Mouse (Mus musculus) bone marrow, adult 2 months (tissue): ENCODE results near the gene Ggt7. TPM values are rescaled to one million over a fixed set of nuclear protein-coding genes. Genes with fewer than 3 reads are reported as not detected.
"Not testable (repeated sequence)": the region's sequence is repeated elsewhere in the genome, so short reads cannot be mapped to it uniquely, and the experiment has no call there.

ENCODE experiments used
- H3K27ac ChIP-seq: fragments of 200-500 bp; 2 replicates; pipeline ENCODE4 v1.5.1; 2012; ENCODE audit warnings: low read depth, mild to moderate bottlenecking, control low read depth, inconsistent platforms, low read length; ENCODE audit not compliant: control insufficient read depth, poor library complexity, insufficient read depth
- H3K4me1 ChIP-seq: fragments of 200-500 bp; 2 replicates; pipeline ENCODE4 v1.6.1; 2011; ENCODE audit warnings: low read length; ENCODE audit not compliant: control insufficient read depth, insufficient read depth
- H3K4me3 ChIP-seq: fragments of 200-500 bp; replicated peaks from 2 replicates; pipeline ENCODE3; 2011; ENCODE audit warnings: mild to moderate bottlenecking, low read depth, low read length, control low read depth; ENCODE audit not compliant: control insufficient read depth
- CTCF ChIP-seq: fragments of 200-500 bp; IDR thresholded peaks from 2 replicates; pipeline ENCODE4 v1.5.1; 2011; ENCODE audit warnings: low read length, control low read depth; ENCODE audit not compliant: control insufficient read depth, insufficient read depth
- POLR2A ChIP-seq: fragments of 200-500 bp; IDR thresholded peaks from 2 replicates; pipeline ENCODE4 v1.6.1; 2011; ENCODE audit warnings: low read depth, mild to moderate bottlenecking, control low read depth, low read length, borderline replicate concordance; ENCODE audit not compliant: control insufficient read depth
- WGBS: fragments of 180-500 bp; shearing (Covaris S2); methylation state at CpG from one replicate; pipeline ENCODE4 v1.1.7; 2018; 5-methylcytosine and 5-hydroxymethylcytosine counted together
- polyA plus RNA-seq: library from polyadenylated mRNA; stranded (reverse); fragments of >200 nt; gene quantifications from 2 replicates; pipeline ENCODE4 v1.2.4, GENCODE M21; 2011; ENCODE audit warnings: low replicate concordance; ENCODE audit not compliant: missing spikeins, insufficient read depth, insufficient read length

The Ggt7 gene
- polyA plus RNA-seq, 1 experiment = 2.3 TPM

DNA sequence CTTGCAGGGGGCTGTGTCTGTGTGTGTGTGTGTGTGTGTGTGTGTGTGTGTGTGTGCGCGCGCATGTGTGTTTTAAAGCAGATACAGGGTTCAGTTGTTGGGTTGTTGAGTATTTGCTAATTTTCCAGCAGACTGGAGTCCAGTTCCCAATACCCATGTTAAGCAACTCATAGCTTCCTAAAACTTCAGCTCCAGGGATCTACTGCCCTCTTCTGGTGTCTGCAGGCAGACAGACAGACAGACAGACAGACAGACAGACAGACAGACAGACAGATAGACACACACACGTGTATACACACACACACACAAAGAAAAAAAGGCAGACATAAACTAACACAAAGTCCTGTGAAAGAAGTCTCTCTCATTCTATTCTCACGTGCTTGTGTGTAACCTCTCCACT is 66.8 kb downstream of the Ggt7 start:
- WGBS = 80% methylated on average over 5 of the region's 5 CpGs
- no peak for TF ChIP-seq POLR2A
- Histone ChIP-seq H3K4me3 (no peak overlapping the region), H3K4me1 (no peaks in the 10 kb centered on the region), H3K27ac (no peak overlapping the region)

- WGBS = 100% methylated on average over 1 of the region's 1 CpGs
- H3K27ac ChIP-seq, H3K4me1 ChIP-seq: not testable (repeated sequence)
These were observed 70.1 kb downstream of the Ggt7 start for GRCm38 (mm10) chr2:155447906-155448305.

DNA sequence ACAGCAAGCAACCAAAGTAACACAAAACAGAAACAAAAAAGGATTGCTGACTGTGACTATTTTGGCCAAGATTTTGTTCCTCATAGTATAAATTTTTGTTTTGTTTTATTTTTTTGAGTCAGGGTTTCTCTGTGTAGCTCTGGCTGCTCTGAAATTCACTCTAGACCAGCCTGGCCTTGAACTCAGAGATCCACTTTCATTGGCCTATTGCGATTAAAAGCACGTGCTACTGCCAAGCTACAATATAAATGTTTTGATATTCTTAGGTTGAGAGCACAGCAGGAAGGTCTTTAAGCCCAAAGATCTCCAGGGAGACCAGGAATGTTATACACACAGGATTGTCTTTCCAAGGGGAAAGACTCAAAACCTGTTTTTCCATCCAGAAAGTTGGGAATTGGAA is 74.6 kb downstream of the Ggt7 start:
- Histone ChIP-seq H3K4me1 (no peaks in the 10 kb centered on the region), H3K4me3 (no peak overlapping the region), H3K27ac (no peak overlapping the region)
- 90% methylated on average over 2 of the region's 2 CpGs for WGBS
- TF ChIP-seq POLR2A = no peak
- no peak for TF ChIP-seq CTCF

More at GRCm38 (mm10) chr2:155447906-155448305, 70.1 kb downstream of the Ggt7 start:
- not testable (repeated sequence) for H3K4me3 ChIP-seq

DNA sequence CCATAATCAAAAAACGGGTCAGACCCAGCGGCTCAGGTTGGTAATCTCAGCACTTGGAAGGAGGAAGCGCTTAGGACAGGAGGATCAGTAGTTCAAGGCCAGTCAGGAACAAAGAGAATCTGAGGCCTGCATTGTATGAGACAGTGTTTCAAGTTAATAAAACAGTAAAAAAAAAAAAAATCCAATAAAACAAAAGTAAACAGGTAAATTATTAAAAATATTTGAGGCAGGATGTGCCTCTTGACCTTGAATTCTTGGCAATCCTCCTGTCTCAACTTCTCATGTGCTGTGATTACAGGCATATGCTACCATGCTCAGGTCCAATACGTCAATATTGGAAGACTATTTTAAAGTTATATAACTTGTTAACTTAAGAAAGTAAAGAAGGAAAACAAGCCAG is 75.1 kb downstream of the Ggt7 start:
- Histone ChIP-seq H3K27ac (no peak overlapping the region), H3K4me1 (no peaks in the 10 kb centered on the region), H3K4me3 (no peak overlapping the region)
- WGBS = 88% methylated on average over 4 of the region's 4 CpGs
- TF ChIP-seq CTCF (no peak), POLR2A (no peak)

Other genes starting within 250 kb of the Ggt7 start
- 33.5 and 41.2 TPM in 2 replicates for gene Map1lc3a, start 241.9 kb downstream of the Ggt7 start, polyA plus RNA-seq
- 13.5 and 14.6 TPM in 2 replicates for gene Pigu, start 160.8 kb downstream of the Ggt7 start, polyA plus RNA-seq
- 15.1 and 17.4 TPM in 2 replicates for gene Trp53inp2, start 137.2 kb downstream of the Ggt7 start, polyA plus RNA-seq
- 18.1 and 35.1 TPM in 2 replicates for gene Ncoa6, start 44.3 kb downstream of the Ggt7 start, polyA plus RNA-seq
- 12.4 and 13.9 TPM in 2 replicates for gene Acss2, start 289 bp downstream of the Ggt7 start, polyA plus RNA-seq
- gene Gss, start 74.6 kb upstream of the Ggt7 start, polyA plus RNA-seq = 7.3 and 8.5 TPM in 2 replicates
- not detected in 2 replicates for gene Myh7b, start 93.0 kb upstream of the Ggt7 start, polyA plus RNA-seq
- gene Trpc4ap, start 174.1 kb upstream of the Ggt7 start, polyA plus RNA-seq = 31.7 and 47.0 TPM in 2 replicates
- gene Edem2, start 211.2 kb upstream of the Ggt7 start, polyA plus RNA-seq = 13.1 and 17.6 TPM in 2 replicates
- not detected in 2 replicates for gene Gm17581, start 217.6 kb upstream of the Ggt7 start, polyA plus RNA-seq
- gene Procr, start 232.9 kb upstream of the Ggt7 start, polyA plus RNA-seq = 1.6 TPM in 1 of 2 replicates, not detected in the other